Mouse (Mus musculus): ENCODE results near the gene Hnrnpa3.

GRCm38 (mm10) chr2:75704234-75705161 lies 45.4 kb downstream of the Hnrnpa3 start, which contains the start of gene Nfe2l2:
- peak; percentile 54 for TF ChIP-seq CTCF (IDR thresholded peaks at IDR 0.05; ENCODE audit: low read depth)
- peak; percentile 44; the same call in 1 of the 2 replicates for TF ChIP-seq EP300 (IDR thresholded peaks at IDR 0.05; ENCODE audit: low read depth)

Data from heart, postnatal 0 days (tissue).